Mouse (Mus musculus): ENCODE results near the gene Usp3. TPM values are rescaled to one million over a fixed set of nuclear protein-coding genes. Genes with fewer than 3 reads are reported as not detected.

The Usp3 gene
- polyA plus RNA-seq, 1 experiment from 2014 or later, result 46.7 TPM

- Histone ChIP-seq H3K4me3 (no peak overlapping the region), H3K9me3 (no peaks in the 10 kb centered on the region), H3K27me3 (ENCODE audit: insufficient read depth, poor library complexity, severe bottlenecking) (no peaks in the 10 kb centered on the region), H3K36me3 (peaks cover 59% of the 10 kb centered on the region), H3K4me1 (no peaks in the 10 kb centered on the region), H3K27ac (no peak overlapping the region)
- no peak for DNase-seq (ENCODE audit: low spot score)
- WGBS, result 81% methylated on average over 2 of the region's 2 CpGs
These were observed 115.2 kb downstream of the Usp3 start for GRCm38 (mm10) chr9:66477785-66478184.

DNA sequence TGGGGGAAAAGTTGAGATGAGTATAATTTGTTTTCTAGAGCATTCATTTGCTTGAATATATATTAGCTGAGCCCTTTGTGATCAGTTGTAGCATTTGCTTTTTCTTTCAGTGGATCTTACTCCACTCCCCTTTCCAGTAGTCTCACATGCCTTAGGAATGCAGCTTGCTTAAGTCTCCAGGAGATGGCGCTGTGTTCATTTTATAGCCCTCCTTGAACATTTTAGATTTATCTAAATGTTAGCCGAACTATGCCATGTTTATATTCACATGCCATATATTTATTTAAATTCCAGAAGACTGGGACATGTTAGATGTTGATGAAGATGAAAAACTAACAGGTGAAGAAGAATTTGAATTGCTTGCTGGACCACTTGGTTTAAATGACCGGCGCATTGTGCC lies 127.9 kb downstream of the Usp3 start:
- Histone ChIP-seq H3K9me3 (no peaks in the 10 kb centered on the region), H3K4me1 (no peaks in the 10 kb centered on the region), H3K36me3 (peaks cover 58% of the 10 kb centered on the region), H3K27ac (no peak overlapping the region), H3K27me3 (ENCODE audit: insufficient read depth, poor library complexity, severe bottlenecking) (no peaks in the 10 kb centered on the region), H3K4me3 (no peak overlapping the region)
- WGBS, result 59% methylated on average over 4 of the region's 4 CpGs
- DNase-seq (ENCODE audit: low spot score), result no peak

Other genes with a start within 250 kb of the Usp3 start
- 22.3 and 24.5 TPM in 2 replicates for gene Herc1, start 242.7 kb downstream of the Usp3 start, polyA plus RNA-seq (2016; fragmentation: Nextera tagmentation; extraction: Ambion mirVana)
- 38.9 and 70.4 TPM in 2 replicates for gene Fbxl22, start 78.5 kb downstream of the Usp3 start, polyA plus RNA-seq (2016; fragmentation: Nextera tagmentation; extraction: Ambion mirVana)
- gene Car12, start 120.5 kb upstream of the Usp3 start, polyA plus RNA-seq (2016; fragmentation: Nextera tagmentation; extraction: Ambion mirVana), result 0.70 and 1.3 TPM in 2 replicates
- 7.7 and 7.9 TPM in 2 replicates for gene Aph1b, start 202.3 kb upstream of the Usp3 start, polyA plus RNA-seq (2016; fragmentation: Nextera tagmentation; extraction: Ambion mirVana)
- gene Gm10647, start 203.9 kb upstream of the Usp3 start, polyA plus RNA-seq (2016; fragmentation: Nextera tagmentation; extraction: Ambion mirVana), result 0.53 and 0.69 TPM in 2 replicates
- 1.5 and 2.4 TPM in 2 replicates for gene Aph1c, start 241.6 kb upstream of the Usp3 start, polyA plus RNA-seq (2016; fragmentation: Nextera tagmentation; extraction: Ambion mirVana)